Mouse (Mus musculus) heart, postnatal 0 days (tissue): ENCODE measurements around the gene Nkain2. TPM values are rescaled to one million over a fixed set of nuclear protein-coding genes. Genes with fewer than 3 reads are reported as not detected.

Source experiments
- ATAC-seq: fragments of 200-750 bp; cut with Nextera tagmentation; 2 replicates; pipeline ENCODE4 v1.8.0; 2017; ENCODE audit warnings: low read depth, moderate number of reproducible peaks, moderate library complexity; ENCODE audit not compliant: insufficient read depth
- DNase-seq: peaks from one replicate; pipeline ENCODE4 v3.0.0-alpha.2; 2016; ENCODE audit warnings: low spot score
- H3K27ac ChIP-seq: fragments of 300-500 bp; sonication (generic); 2 replicates; pipeline ENCODE4 v1.5.1; 2014; ENCODE audit warnings: low read depth, mild to moderate bottlenecking
- H3K27me3 ChIP-seq: fragments of 300-500 bp; sonication (generic); 2 replicates; pipeline ENCODE4 v1.6.1; 2014; ENCODE audit warnings: low read length, mixed read lengths; ENCODE audit not compliant: control insufficient read depth, insufficient read depth
- H3K36me3 ChIP-seq: fragments of 300-500 bp; sonication (generic); replicated peaks from 2 replicates; pipeline ENCODE4 v1.6.1; 2014; ENCODE audit warnings: low read length, mixed read lengths; ENCODE audit not compliant: control insufficient read depth, insufficient read depth
- H3K4me1 ChIP-seq: fragments of 300-500 bp; sonication (generic); 2 replicates; pipeline ENCODE4 v1.6.1; 2014; ENCODE audit warnings: antibody characterized with exemption; ENCODE audit not compliant: control insufficient read depth, insufficient read depth
- H3K4me2 ChIP-seq: fragments of 300-500 bp; sonication (generic); 2 replicates; pipeline ENCODE4 v1.6.1; 2014; ENCODE audit warnings: low read depth, mild to moderate bottlenecking, low read length, moderate library complexity
- H3K4me3 ChIP-seq: fragments of 300-500 bp; sonication (generic); 2 replicates; pipeline ENCODE4 v1.5.1; 2014; ENCODE audit warnings: low read depth, low read length
- H3K9ac ChIP-seq: fragments of 300-500 bp; sonication (generic); replicated peaks from 2 replicates; pipeline ENCODE4 v1.6.1; 2014; ENCODE audit warnings: low read depth, low read length, mixed read lengths
- H3K9me3 ChIP-seq: fragments of 300-500 bp; sonication (generic); replicated peaks from 2 replicates; pipeline ENCODE4 v1.6.1; 2016; ENCODE audit warnings: low read length; ENCODE audit not compliant: control insufficient read depth
- CTCF ChIP-seq: IDR thresholded peaks from 2 replicates; pipeline ENCODE4 v1.5.1; 2016; ENCODE audit warnings: antibody characterized with exemption, control low read depth, low read depth
- EP300 ChIP-seq: IDR thresholded peaks from 2 replicates; pipeline ENCODE4 v1.6.1; 2016; ENCODE audit warnings: antibody characterized with exemption, low read depth
- WGBS: fragments of 180-500 bp; shearing (Covaris S2); extraction: QIAGEN DNeasy Blood & Tissue Kit; methylation state at CpG from one replicate; pipeline ENCODE4 v1.1.7; 2014; 5-methylcytosine and 5-hydroxymethylcytosine counted together
- polyA plus RNA-seq: library from polyadenylated mRNA; unstranded; fragments of >200 nt; fragmentation: Nextera tagmentation; extraction: Ambion mirVana; gene quantifications from 2 replicates; pipeline ENCODE4 v1.2.1, GENCODE M21; 2015
- total RNA-seq: library from RNA; depleted of rRNA; stranded (reverse); fragments of >200 nt; gene quantifications from 2 replicates; pipeline ENCODE4 v1.2.3, GENCODE M21; 2014; ENCODE audit warnings: low replicate concordance

Nkain2 gene
- total and polyA plus RNA-seq, 2 experiments from 2014 or later = 0.29 to 0.95 TPM

DNA sequence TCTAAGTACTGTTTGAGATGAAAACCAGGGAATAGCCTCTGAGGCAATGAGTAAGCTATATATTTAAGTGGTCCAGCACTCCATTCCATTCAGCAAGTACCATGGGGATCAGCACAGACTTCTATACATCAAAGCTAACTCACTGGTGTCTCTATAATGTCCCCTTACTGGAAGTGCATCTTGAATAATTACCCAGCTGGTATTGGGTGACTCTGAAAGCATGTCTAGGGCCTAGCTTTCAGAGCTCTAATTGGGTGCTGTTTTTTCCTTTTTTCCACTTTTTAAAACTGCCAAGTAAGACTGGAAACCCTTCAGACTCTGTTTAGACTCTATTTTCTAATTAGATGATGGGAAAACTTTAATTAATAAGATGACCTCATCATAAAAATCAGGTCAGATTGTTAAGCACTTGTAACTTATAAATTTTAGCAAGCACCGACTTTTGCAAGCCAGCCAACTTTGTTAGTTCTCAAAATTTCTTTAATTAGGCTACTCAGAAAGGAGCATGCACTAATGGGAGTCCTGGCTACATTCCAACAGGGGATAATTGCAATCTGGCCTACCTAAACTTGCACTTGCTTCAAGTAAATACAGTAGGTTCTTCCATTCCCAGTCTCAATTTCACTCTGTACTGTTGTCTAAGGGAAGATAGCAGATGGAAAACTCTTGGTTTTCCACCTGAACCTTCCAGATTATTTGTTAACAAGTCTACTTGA is 19.4 kb downstream of the Nkain2 start:
- H3K36me3 ChIP-seq = no peaks in the 10 kb centered on the region
- DNase-seq (no peak), ATAC-seq (no peak)
- H3K4me1 ChIP-seq = no peaks in the 10 kb centered on the region
- H3K4me2 ChIP-seq = no peak overlapping the region
- no peak overlapping the region for H3K4me3 ChIP-seq
- 82% methylated on average over 1 of the region's 1 CpGs for WGBS
- H3K27me3 ChIP-seq = no peaks in the 10 kb centered on the region
- TF ChIP-seq CTCF (no peak), EP300 (no peak)
- H3K9ac ChIP-seq = no peak overlapping the region
- H3K9me3 ChIP-seq = no peaks in the 10 kb centered on the region
- H3K27ac ChIP-seq = no peak overlapping the region

GRCm38 (mm10) chr10:32869541-32869940 is 20.7 kb downstream of the Nkain2 start:
- Histone ChIP-seq H3K4me2 (no peak overlapping the region), H3K27me3 (no peaks in the 10 kb centered on the region), H3K27ac (no peak overlapping the region), H3K9me3 (no peaks in the 10 kb centered on the region), H3K4me3 (no peak overlapping the region), H3K9ac (no peak overlapping the region), H3K36me3 (no peaks in the 10 kb centered on the region), H3K4me1 (no peaks in the 10 kb centered on the region)
- DNase-seq (no peak), ATAC-seq (no peak)
- TF ChIP-seq CTCF (no peak), EP300 (no peak)
- 30% methylated on average over 1 of the region's 1 CpGs for WGBS

DNA sequence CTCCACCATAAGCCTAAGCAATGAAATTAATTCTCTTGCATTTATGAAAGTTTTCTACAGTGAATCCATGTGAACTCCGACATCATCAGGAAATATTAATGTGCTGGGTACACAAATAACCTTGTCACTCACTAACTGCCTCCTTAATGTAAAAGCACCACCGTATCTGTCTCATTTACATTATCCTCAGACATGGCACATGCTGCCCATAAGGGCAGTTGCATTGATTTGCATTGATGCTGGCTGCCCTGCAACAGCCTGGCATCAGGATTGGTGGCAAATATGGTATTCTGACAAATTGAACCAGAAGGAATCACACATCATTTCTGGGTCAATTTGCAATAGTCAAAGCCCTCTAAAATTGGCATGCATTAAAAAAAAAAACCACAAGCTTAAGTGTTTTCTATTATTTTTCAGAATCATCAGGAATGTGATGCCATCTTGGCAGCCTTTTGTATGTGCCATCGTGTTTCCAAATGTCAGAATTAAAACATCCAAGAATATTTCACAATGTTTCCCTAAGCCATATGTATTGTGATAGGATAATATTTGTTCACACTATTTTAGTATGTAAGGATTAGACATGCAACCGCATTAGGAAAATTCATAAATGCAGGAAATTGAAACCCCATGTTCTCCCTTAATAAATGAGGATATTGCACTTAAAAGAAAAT is 74.9 kb downstream of the Nkain2 start:
- no peak for ATAC-seq
- no peak for TF ChIP-seq CTCF
- TF ChIP-seq EP300 = no peak
- H3K36me3 ChIP-seq = no peaks in the 10 kb centered on the region
- H3K4me3 ChIP-seq = no peak overlapping the region
- 70% methylated on average over 4 of the region's 4 CpGs for WGBS
- H3K27ac ChIP-seq = no peak overlapping the region
- DNase-seq = no peak
- H3K27me3 ChIP-seq = no peaks in the 10 kb centered on the region
- no peak overlapping the region for H3K4me2 ChIP-seq
- no peaks in the 10 kb centered on the region for H3K9me3 ChIP-seq
- H3K9ac ChIP-seq = no peak overlapping the region
- H3K4me1 ChIP-seq = no peaks in the 10 kb centered on the region

DNA sequence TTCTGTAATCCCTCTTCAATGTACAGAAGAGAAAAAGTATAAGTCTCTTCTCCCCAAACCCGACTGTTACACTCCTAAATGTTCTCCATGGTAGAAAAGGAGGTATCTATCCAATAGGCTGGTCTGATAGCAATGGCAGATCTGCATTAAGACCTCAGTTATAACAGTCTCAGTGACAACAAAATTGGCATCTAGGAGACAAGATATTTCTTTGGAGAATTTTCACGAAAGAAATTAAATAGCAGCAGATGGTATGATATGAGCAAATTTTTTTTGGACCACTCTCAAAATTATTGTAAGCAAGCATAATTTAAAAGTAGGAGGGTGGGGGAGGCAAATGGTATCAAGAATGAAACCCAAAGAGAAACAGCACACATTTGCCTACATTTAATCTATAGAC is 94.0 kb downstream of the Nkain2 start:
- 51% methylated on average over 2 of the region's 2 CpGs for WGBS
- no peak overlapping the region for H3K27ac ChIP-seq

GRCm38 (mm10) chr10:32790541-32790940 is 99.7 kb downstream of the Nkain2 start:
- Histone ChIP-seq H3K36me3 (no peaks in the 10 kb centered on the region), H3K4me3 (no peak overlapping the region), H3K4me2 (no peak overlapping the region), H3K9ac (no peak overlapping the region), H3K9me3 (no peaks in the 10 kb centered on the region), H3K4me1 (no peaks in the 10 kb centered on the region), H3K27ac (no peak overlapping the region), H3K27me3 (no peaks in the 10 kb centered on the region)
- no peak for DNase-seq
- no peak for ATAC-seq
- no peak for TF ChIP-seq CTCF
- TF ChIP-seq EP300 = no peak

More for the DNA sequence above, 94.0 kb downstream of the Nkain2 start:
- Histone ChIP-seq H3K27me3 (no peaks in the 10 kb centered on the region), H3K4me1 (no peaks in the 10 kb centered on the region), H3K9ac (no peak overlapping the region), H3K4me2 (no peak overlapping the region), H3K9me3 (no peaks in the 10 kb centered on the region), H3K4me3 (no peak overlapping the region), H3K36me3 (no peaks in the 10 kb centered on the region)
- ATAC-seq (no peak), DNase-seq (no peak)
- no peak for TF ChIP-seq CTCF
